Mouse (Mus musculus): Measurements from ENCODE around the gene Lacc1.

DNA sequence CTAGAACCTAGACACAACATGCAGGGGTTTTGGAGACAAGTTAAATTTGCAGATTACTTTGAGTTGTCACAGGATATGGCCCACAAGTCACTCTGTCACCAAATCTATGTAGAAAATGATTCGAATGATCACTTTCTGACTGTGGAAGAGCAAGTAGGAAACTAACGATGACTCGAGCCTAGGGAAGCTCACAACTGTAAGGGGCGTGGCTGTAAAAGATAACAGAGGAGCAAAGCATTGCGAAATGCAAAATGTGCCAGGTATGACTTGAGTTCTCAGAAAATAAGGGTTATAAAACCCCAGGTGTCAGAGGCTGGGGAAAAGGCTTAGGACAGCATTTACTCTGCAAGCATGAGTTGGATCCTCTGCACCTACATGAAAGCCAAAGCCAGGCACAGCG, 19.5 kb downstream of the Lacc1 start:
- TF ChIP-seq POLR2A (IDR thresholded peaks at IDR 0.05; ENCODE audit: borderline replicate concordance, extremely low read depth, low read depth, low read length), result no peak
- no peak for TF ChIP-seq CTCF (IDR thresholded peaks at IDR 0.05; ENCODE audit: insufficient read depth, low read length)

Measured in lung, adult 2 months (tissue).